Mouse (Mus musculus) c-Kit-positive CD71-negative TER-119-negative erythroid progenitor cells, embryonic 14.5 days (primary cell): ENCODE results near the gene Myt1l.

ENCODE experiments used
- DNase-seq: peaks from one replicate; pipeline ENCODE4 v3.0.0-alpha.2; 2013; ENCODE audit warnings: low read depth

Myt1l gene

DNA sequence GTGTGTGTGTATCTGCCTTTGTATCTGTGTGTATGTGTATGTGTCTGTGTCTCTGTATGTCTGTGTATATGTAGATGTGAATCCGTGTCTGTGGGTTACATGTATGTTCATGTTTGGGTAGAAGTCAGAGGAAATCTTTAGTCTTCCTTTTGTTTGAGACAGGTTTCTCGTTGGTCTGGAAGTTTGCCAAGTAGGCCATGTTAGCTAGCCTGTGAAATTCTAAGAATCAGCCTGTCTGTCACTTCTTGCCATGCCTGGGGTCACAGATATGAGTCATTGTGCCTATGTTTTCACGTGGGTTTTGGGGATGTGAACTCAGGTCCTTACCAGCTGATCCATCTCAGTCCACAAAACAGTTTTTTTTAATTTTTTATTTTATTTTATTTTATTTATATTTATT is 128.9 kb downstream of the Myt1l start:
- no peak for DNase-seq

- DNase-seq = no peak
Measured at GRCm38 (mm10) chr12:29657870-29658269, 129.7 kb downstream of the Myt1l start.

DNA sequence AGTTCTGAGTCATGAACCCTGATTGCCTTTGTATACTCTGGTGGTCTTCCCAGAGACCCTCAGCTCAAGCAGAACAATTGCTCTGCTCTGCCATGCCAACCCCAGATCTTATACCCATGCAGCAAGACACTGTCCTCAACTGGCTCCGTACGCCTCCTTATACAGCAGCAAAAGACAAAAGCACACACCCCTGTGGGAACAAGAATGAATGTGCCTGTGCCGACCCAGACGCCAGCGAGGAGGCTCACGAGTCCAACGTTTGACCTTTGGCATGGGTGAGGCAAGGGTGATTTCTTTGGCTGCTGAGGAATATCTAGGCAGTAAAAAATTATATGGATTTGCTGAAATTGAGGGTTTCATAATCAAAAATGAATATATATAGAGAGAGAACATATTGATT is 143.8 kb downstream of the Myt1l start:
- no peak for DNase-seq

- DNase-seq = no peak
Measured at GRCm38 (mm10) chr12:29675594-29676362, 147.6 kb downstream of the Myt1l start.

DNA sequence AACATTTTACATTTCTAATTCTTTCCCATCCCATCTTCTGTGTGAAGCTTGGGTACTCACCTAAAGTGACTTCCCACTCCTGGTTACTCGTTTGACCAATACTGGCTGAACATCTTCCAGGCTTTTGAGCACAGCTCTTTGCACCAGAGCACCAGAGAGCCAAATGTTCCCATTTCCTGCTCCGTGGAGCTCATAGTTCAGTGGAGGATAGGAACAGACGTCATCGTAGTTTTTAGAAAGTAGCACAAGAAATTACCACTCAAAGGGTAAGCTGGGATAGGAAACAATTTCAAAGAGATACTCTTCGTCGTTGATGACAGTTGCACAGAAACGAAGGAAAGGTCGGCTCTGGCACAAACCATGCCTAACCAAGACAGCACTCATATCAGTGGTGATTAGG is 154.2 kb downstream of the Myt1l start:
- DNase-seq = no peak

GRCm38 (mm10) chr12:29682946-29683345 is 154.8 kb downstream of the Myt1l start:
- DNase-seq = no peak

DNA sequence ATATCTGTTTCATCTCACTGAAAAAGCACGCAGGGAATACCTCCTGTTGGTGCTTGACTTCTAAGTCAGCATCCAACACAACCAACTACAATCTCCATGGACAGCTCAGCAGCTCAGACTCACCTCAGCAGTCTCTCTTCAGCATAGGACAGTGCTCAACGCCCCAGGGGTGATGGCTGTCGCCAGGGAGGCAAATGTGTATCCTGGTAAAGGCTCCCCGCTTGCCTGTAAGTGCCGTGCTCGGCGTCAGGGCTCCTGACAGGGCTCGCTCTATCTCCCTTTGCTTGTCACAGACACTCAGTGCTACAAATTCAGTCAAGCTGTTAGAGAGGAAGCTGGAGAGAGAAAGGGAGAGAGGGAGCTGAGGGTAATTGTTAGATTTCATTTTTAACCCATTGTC is 158.1 kb downstream of the Myt1l start:
- DNase-seq = no peak

DNA sequence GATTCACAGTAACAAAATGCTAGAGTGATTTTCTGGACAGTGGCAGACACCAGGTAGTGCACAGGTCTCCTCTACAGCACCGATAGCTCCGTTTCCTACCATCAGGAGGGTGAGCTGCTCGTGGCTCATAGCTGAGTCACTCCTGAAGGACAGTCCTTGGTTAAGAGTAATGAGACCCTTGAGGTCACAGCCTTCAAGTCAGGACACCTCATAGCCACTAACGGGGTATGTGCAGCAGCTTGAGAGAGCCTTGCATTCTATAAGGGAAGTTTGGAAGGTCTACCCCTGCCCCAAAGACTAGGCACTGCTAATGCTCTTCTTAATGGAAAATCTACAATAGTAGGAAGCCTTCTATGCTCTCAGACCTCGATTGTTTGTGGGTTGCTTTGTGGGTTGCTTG is 163.4 kb downstream of the Myt1l start:
- DNase-seq = no peak

DNA sequence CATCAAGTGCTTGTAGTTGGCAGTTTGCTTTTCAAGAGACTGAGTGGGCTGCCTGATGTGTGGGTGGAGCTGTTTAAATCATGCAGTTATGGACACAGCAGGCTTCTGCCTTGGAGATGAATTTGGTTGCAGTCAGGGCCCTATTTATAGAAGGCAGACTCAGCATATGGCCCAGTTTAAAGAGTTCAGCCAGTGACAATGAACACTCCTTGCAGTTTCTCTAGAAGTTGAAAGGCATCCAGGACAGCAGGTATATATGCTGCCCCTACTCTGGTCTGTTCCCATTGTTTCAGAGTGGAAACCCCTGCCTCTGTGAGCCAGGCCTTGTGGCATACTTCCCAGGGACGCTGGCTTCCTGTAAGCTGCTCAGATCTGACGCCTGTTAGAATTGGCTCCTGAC is 167.0 kb downstream of the Myt1l start:
- no peak for DNase-seq

DNA sequence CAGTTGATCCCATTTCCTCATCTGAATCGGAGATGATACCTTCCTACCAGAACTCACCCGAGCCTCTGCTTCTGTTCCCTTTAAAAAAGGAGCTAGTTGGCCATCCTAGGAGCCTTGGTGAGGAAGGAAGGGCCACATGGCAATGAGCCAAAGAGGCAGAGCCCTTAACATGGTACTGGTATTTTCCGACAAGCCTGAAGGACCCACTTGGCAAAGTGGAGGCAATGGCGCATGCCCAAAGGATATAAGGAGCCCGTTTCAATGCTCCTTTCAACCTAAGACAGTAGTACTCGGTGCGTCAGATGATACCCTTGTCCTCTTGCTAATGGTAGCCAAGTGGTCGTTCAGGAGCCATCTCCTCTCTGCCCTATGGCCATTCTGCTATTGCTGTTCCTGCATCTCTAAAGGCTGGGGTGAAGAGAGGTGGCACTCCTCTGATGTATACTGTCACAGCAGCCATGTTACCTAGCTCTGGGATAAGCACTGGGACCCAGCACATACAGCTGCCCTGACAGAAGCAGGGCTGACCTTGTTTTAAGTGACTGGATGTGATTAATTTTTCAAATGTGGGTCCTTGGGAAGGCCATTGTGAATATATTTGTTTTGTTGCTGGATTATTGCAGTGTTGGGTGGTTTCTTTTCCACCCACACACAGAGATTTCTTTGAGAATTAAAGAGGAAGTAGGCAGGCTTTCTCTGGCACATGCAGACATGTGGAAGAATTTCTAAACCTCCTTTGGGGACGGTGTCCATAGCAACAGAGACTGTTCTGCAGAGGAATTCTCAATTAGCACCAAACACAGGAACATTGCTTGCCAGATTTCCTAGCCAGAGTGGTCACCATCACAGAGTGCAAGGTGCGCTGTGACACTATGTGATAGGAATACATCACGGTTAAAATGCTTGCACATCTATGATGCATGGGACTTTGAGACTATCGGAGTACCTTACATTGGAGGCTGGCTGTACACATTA is 169.6 kb downstream of the Myt1l start:
- no peak for DNase-seq

- no peak for DNase-seq
Measured at GRCm38 (mm10) chr12:29698541-29698940, 170.4 kb downstream of the Myt1l start.

GRCm38 (mm10) chr12:29698976-29699375 is 170.8 kb downstream of the Myt1l start:
- DNase-seq = no peak

DNA sequence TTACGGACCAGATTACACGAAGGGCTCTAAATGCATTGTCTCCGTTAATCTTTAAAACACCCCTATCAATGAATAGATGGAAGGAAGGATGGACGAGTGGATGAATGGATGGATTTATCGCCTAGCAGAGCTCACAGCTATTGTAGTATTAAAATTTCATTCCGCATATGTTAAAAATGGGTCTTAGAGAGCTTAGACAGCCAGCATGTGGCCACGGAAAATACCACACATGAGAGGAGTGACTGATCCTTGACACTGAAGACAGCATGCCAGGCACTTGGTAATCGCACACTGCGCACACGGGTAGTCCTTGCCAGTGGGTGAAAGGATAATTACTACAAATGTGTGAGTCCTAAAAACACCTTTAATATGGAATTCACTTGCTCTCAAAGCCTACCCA is 171.2 kb downstream of the Myt1l start:
- DNase-seq = no peak

GRCm38 (mm10) chr12:29700026-29700425 is 171.8 kb downstream of the Myt1l start:
- no peak for DNase-seq

GRCm38 (mm10) chr12:29701076-29701475 is 172.9 kb downstream of the Myt1l start:
- DNase-seq = no peak

GRCm38 (mm10) chr12:29701731-29702316 is 173.6 kb downstream of the Myt1l start:
- no peak for DNase-seq

- DNase-seq = no peak
Measured at GRCm38 (mm10) chr12:29702626-29703025, 174.4 kb downstream of the Myt1l start.

DNA sequence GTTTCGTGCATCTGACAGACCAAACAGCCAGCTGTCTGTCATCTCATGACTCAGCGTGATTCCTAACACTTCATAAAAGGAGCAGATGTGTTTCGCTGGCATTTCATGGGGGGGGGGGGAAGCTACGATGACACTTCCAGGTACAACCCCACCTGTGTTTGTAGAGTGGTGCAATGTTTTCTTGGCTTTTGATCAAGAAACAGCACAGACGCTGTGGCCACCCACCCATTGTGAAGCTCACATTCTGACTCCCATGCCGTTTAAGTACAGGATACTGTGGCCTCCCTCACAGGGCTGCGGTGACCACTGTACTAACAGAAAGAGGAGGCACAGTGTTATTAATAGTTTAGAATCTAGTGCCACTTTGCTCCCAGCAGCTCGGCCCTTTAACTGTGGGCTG is 175.4 kb downstream of the Myt1l start:
- no peak for DNase-seq

GRCm38 (mm10) chr12:29707094-29707493 is 178.9 kb downstream of the Myt1l start:
- no peak for DNase-seq

DNA sequence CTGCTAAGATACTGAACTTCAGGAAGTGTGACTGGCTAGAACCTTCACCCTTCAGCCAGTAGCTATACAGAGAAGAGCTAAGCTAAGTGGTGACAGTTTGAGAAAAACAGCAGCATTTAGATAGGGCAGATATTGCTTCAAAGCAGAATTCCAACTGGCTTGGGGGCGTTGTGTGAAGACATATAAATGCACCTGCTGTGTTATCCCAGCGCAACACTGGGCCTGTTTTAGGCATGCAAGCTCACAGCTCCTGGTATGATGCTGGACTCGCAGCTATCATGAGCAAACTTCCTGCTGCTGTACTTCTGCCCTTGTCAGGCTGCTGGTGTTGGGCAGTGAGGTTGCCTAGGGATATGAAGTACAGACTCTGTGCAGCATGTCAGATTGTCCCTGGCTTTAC is 180.0 kb downstream of the Myt1l start:
- no peak for DNase-seq

- no peak for DNase-seq
Measured at GRCm38 (mm10) chr12:29712795-29713721, 184.9 kb downstream of the Myt1l start.
